Mouse (Mus musculus) left cerebral cortex, postnatal 10 days (tissue): Measurements from ENCODE around the gene Fstl3. TPM values are rescaled to one million over a fixed set of nuclear protein-coding genes. Genes with fewer than 3 reads are reported as not detected.

Experiments used
- DNase-seq, 2 experiments: peaks; one replicate each; pipeline ENCODE4 v3.0.0; 2021 to 2022; ENCODE audit warnings: low spot score in 2 of 2, mixed read lengths in 1 of 2; ENCODE audit errors: extremely low spot score in 1 of 2
- intact Hi-C: fragments of 180-260 bp; cut with DNase I; formaldehyde crosslinking; loops from one replicate; pipeline ENCODE4 v1.15.1; 2025
- total RNA-seq, 2 experiments: library from RNA; stranded (reverse); gene quantifications; 2 replicates each; pipeline ENCODE4 v1.2.3; 2021

Fstl3 gene
- total RNA-seq, 2 experiments from 2014 or later, result 1.7 to 2.6 TPM

GRCm38 (mm10) chr10:79780664-79781015 lies 3.6 kb downstream of the Fstl3 start:
- intact Hi-C loops, result no loop called here

GRCm38 (mm10) chr10:79781139-79781538 lies 4.1 kb downstream of the Fstl3 start:
- DNase-seq, result no peak
- intact Hi-C loops, result no loop called here

More at GRCm38 (mm10) chr10:79780664-79781015, 3.6 kb downstream of the Fstl3 start:
- DNase-seq, result peak; percentile 62 to 77

DNA sequence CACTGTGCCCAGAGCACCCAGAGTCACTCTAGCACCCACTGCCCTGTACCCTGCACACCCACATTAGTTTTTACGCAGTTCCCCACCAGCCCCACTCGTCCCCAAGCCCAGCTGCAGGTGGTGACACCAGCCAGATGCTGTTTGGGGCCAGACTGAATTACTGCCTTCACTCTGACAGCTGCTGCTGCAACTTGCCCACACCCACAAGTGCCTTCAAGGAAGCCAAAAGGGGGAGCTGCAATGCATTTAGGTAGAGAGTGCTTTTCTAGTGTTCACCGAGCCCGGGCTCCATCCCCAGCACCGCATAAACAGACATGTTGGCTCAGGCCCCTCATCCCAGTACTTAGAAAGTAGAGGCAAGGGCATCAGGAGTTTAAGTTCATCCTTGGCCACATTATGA lies 4.9 kb downstream of the Fstl3 start:
- DNase-seq, result no peak
- intact Hi-C loops, result no loop called here

DNA sequence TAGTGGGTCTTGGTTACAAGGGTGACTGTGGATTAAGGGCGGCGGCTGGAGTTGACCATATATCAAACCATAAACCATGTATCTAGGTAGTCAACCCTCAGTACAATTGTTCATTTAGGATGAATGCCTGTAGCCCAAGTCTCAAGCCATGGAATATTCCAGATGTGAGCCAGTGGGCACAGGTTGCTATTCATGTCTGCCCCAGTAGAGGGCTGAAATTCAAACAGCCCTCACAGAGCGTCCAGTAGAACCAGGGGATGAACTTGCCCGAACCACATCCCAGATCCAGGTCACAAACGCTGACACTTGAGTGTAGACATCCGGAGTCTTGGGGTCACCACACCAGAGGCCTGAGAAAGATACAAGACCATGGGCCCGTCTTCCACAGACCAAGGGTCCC lies 6.0 kb downstream of the Fstl3 start:
- intact Hi-C loops, result no loop called here
- DNase-seq, result no peak

DNA sequence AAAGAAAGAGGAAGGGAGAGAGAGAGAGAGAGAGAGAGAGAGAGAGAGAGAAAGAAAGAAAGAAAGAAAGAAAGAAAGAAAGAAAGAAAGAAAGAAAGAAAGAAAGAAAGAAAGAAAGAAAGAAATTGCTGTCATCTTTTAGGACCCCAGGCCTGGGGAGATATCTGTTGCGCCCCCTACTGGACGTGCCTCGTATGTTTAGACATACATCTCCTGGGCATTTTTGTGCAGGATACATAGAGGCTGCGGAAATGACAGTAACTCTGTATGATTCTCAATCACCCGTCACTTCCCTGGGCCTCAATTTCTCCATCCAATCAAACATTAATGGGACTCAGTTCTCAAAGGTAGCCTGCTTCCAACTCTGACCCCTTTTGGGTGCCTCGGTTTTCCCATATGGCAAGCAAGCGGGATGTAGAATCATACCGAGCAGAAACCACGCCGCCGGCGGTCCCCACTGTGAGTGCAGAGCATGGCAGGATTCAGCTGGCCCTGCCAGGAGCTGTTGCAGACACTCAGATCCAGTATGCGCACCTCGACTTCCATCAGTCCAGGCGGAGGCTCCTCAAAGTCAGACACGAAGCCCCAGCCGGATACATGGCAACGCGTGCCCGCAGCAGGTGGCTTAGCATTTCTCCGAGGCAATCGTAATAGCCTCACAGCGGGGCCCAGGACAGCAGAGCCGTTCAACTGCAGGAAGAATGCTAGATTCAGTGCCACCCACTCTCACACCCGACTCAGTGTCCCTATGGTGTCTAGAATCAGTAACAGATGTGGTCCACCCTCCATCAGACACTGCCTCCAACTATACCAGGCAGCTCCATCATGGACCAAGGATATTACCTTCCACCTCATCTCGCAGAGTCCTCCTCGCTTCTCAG lies 7.1 kb downstream of the Fstl3 start:
- DNase-seq, result no peak

GRCm38 (mm10) chr10:79788386-79789158 lies 11.5 kb downstream of the Fstl3 start:
- peak; percentile 52 to 73 for DNase-seq
- intact Hi-C loops, result no loop called here

More for the DNA sequence above, 7.1 kb downstream of the Fstl3 start:
- intact Hi-C loops, result no loop called here

- intact Hi-C loops, result no loop called here
- no peak for DNase-seq
Observed at GRCm38 (mm10) chr10:79789581-79789980, 12.5 kb downstream of the Fstl3 start.

DNA sequence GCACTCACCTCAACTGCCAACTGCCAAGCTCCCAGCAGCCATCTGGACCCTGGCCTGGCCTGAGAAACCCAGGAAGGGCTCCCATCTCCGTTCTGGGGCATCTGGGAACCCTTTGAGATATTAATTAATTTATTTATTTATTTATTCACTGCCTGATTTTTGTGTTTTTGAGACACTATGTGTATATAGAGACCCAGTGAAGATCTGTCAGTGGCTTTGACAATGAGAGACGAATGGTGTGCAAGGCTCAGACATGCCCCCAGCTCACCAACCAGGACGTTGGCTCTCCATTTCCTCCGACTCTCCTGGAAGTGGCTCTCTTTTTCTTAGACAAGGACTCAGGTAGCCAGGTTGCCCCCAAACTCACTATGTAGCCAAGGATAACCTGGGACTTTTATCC lies 13.8 kb downstream of the Fstl3 start, which contains the start of gene Prss57:
Prss57 (minus strand) TSS at position 101 of the 400 bp plus-strand sequence.
- DNase-seq, result no peak
- intact Hi-C loops, result no loop called here

DNA sequence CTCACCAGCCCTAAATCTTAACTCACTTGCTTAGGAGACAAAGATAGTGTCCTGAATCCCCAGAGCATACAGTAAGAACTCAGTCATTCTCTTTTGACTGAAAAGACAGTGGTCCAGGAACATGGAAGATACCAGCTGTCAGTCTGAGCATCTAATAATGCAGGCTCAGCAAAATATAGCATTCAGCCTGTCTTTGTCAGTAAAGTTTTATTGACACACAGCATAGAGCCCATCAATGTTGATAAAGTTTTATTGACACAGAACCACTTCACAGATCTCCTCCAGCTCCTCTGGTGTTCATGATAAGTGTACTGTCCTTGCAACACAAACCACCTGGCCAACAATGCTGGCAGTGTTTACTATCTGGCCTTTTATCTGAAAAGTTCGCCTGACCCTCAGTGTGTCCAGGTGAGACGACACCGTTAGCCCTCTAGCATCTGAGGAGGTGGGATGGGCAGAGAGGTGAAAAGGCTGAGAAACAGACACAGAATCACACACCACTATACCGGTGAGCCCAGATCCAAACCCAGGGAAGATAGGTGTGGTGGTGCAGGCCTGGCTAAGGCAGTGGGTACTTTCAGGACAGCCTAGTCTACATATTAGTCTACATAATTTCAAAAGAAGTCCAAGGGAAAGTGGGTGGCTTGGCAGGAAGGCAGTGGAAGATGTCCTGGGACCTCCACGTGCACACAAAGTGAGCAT lies 15.4 kb downstream of the Fstl3 start:
- intact Hi-C loops, result loop anchor here (2.0 kb wide), 1 partner anchor 20 kb away; no protein-coding TSS in a partner anchor
- no peak for DNase-seq

GRCm38 (mm10) chr10:79793051-79793737 lies 16.1 kb downstream of the Fstl3 start, which contains the start of gene Palm:
Palm (plus strand) TSS chr10:79793572.
- DNase-seq, result peak; percentile 48 to 87
- intact Hi-C loops, result loop anchor here (2.0 kb wide), 1 partner anchor 20 kb away; no protein-coding TSS in a partner anchor

DNA sequence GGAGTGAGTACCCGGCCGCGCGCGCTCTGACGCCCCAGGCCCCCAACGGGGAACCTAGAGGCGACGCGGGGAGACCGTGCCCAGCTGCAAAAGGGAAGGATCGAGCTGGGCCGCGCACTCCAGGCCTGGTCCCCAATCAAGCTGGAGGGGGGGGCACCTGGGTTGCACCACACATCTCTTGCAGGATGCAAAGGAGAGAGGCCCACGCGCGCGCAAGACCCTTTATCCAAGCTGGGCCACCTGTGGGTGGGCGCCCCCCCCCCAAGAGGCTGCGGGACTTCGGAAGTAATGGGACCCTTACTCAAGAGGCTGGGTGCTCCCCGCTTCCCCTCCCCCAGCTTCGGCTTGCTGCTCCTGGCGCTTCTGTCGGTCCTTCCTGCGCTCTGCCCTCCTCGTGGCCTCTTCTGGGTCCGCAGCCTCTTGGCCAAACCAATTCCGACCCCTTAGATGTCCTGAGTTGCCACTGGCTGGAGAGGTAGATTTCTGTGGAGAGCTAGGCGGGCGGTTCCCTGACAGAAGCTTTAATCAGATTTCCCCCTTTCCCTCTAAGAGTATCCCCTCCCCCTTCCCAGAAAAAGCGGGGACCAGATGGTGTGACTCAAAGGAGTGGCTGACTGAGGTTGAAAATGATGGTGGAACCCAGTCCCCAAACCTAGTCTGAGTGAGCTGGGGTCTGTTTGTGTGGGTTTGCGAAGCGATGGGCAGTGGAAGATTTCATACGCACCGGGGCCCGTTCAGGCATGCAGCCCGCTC lies 16.8 kb downstream of the Fstl3 start:
- no peak for DNase-seq
- intact Hi-C loops, result loop anchor here (2.0 kb wide), 1 partner anchor 19 kb away; no protein-coding TSS in a partner anchor

- peak in 1 of 2 experiments; percentile 87 for DNase-seq
- intact Hi-C loops, result no loop called here
Observed at GRCm38 (mm10) chr10:79794491-79794931, 17.4 kb downstream of the Fstl3 start.

GRCm38 (mm10) chr10:79795905-79796304 lies 18.8 kb downstream of the Fstl3 start:
- DNase-seq, result no peak
- intact Hi-C loops, result no loop called here

- intact Hi-C loops, result no loop called here
- no peak for DNase-seq
Observed at GRCm38 (mm10) chr10:79797326-79797725, 20.3 kb downstream of the Fstl3 start.

- DNase-seq, result no peak
- intact Hi-C loops, result no loop called here
Observed at GRCm38 (mm10) chr10:79798289-79798928, 21.3 kb downstream of the Fstl3 start.

DNA sequence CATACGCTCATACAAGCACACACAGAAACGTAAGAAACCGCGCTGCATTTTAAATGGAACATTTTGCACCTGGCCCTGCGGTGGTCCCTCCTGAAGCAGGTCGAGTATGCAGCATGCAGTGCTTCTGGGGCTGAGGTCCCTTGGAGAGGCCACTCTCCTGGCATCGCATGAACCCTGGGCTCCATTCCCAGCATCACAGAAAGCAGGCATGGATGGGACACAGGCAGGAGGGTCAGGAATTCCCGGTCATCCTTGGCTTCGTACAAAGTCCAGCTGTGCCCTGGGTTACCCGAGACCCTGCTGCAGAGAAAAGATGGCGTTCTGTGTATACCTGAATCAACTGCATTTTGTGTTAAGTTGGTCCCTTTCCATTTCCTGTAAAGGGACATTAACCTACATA lies 23.4 kb downstream of the Fstl3 start:
- intact Hi-C loops, result no loop called here
- DNase-seq, result no peak

DNA sequence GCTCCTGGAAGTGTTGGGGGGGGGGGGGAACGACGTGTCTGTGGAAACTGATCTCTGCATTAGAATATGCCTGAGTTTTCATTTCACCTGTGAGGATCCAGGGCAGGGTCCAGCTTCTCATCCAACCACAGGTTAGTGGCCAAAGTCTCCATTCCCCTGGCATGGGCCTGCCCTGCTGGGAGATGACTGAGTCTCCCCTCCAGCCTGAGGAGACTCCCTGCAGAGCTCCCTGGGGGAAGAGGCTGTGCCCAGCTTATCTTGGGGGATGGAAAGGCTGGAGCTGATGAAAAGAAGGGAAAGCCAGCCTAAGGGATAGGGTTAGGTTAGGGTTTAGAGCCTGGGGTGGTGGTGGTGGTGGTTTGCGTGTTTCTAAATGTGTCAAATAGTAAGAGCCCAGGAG lies 24.8 kb downstream of the Fstl3 start:
- intact Hi-C loops, result no loop called here
- no peak for DNase-seq
